Mouse (Mus musculus): Measurements from ENCODE around the gene P2rx7.

The P2rx7 gene

GRCm38 (mm10) chr5:122693431-122694207, 49.9 kb downstream of the P2rx7 start:
- no peak for DNase-seq (ENCODE audit: low spot score)

- no peak for DNase-seq (ENCODE audit: low spot score)
Observed at GRCm38 (mm10) chr5:122695516-122695915, 51.8 kb downstream of the P2rx7 start.

- DNase-seq (ENCODE audit: low spot score): no peak
Observed at GRCm38 (mm10) chr5:122698041-122698700, 54.5 kb downstream of the P2rx7 start.

- DNase-seq (ENCODE audit: low spot score): no peak
Observed at GRCm38 (mm10) chr5:122698701-122699060, 55.0 kb downstream of the P2rx7 start.

- peak; percentile 37 for DNase-seq (ENCODE audit: low spot score)
Observed at GRCm38 (mm10) chr5:122700109-122700836, 56.6 kb downstream of the P2rx7 start.

GRCm38 (mm10) chr5:122700837-122701212, 57.1 kb downstream of the P2rx7 start:
- DNase-seq (ENCODE audit: low spot score): peak; percentile 60

- no peak for DNase-seq (ENCODE audit: low spot score)
Observed at GRCm38 (mm10) chr5:122702156-122702555, 58.4 kb downstream of the P2rx7 start.

- DNase-seq (ENCODE audit: low spot score): no peak
Observed at GRCm38 (mm10) chr5:122703574-122703973, 59.9 kb downstream of the P2rx7 start.

- no peak for DNase-seq (ENCODE audit: low spot score)
Observed at GRCm38 (mm10) chr5:122704571-122704970, 60.9 kb downstream of the P2rx7 start.

GRCm38 (mm10) chr5:122705174-122705573, 61.5 kb downstream of the P2rx7 start:
- no peak for DNase-seq (ENCODE audit: low spot score)

GRCm38 (mm10) chr5:122706917-122707275, 63.2 kb downstream of the P2rx7 start:
- no peak for DNase-seq (ENCODE audit: low spot score)

- peak; percentile 60 for DNase-seq (ENCODE audit: low spot score)
Observed at GRCm38 (mm10) chr5:122707276-122708181, 63.8 kb downstream of the P2rx7 start, which contains the start of gene P2rx4. Gene P2rx4, plus strand, starts transcription at chr5:122707544.

GRCm38 (mm10) chr5:122708819-122709218, 65.1 kb downstream of the P2rx7 start:
- DNase-seq (ENCODE audit: low spot score): peak; percentile 31

GRCm38 (mm10) chr5:122715723-122716122, 72.0 kb downstream of the P2rx7 start:
- DNase-seq (ENCODE audit: low spot score): no peak

- DNase-seq (ENCODE audit: low spot score): no peak
Observed at GRCm38 (mm10) chr5:122716793-122717192, 73.1 kb downstream of the P2rx7 start.

GRCm38 (mm10) chr5:122718400-122718799, 74.7 kb downstream of the P2rx7 start:
- no peak for DNase-seq (ENCODE audit: low spot score)

GRCm38 (mm10) chr5:122719168-122719567, 75.5 kb downstream of the P2rx7 start:
- no peak for DNase-seq (ENCODE audit: low spot score)

GRCm38 (mm10) chr5:122725453-122725852, 81.7 kb downstream of the P2rx7 start:
- DNase-seq (ENCODE audit: low spot score): no peak

- DNase-seq (ENCODE audit: low spot score): peak; percentile 78
Observed at GRCm38 (mm10) chr5:122726068-122726467, 82.4 kb downstream of the P2rx7 start.

GRCm38 (mm10) chr5:122726595-122726994, 82.9 kb downstream of the P2rx7 start:
- DNase-seq (ENCODE audit: low spot score): no peak

GRCm38 (mm10) chr5:122727096-122727495, 83.4 kb downstream of the P2rx7 start:
- no peak for DNase-seq (ENCODE audit: low spot score)

GRCm38 (mm10) chr5:122730776-122731175, 87.1 kb downstream of the P2rx7 start:
- DNase-seq (ENCODE audit: low spot score): no peak

Measured in c-Kit-positive CD71-positive TER-119-positive erythroid progenitor cells, embryonic 14.5 days (primary cell).